Mouse (Mus musculus): Measurements from ENCODE around the gene Serp1.
"Not testable (repeated sequence)": the region's sequence is repeated elsewhere in the genome, so short reads cannot be mapped to it uniquely, and the experiment has no call there.

Serp1 gene

DNA sequence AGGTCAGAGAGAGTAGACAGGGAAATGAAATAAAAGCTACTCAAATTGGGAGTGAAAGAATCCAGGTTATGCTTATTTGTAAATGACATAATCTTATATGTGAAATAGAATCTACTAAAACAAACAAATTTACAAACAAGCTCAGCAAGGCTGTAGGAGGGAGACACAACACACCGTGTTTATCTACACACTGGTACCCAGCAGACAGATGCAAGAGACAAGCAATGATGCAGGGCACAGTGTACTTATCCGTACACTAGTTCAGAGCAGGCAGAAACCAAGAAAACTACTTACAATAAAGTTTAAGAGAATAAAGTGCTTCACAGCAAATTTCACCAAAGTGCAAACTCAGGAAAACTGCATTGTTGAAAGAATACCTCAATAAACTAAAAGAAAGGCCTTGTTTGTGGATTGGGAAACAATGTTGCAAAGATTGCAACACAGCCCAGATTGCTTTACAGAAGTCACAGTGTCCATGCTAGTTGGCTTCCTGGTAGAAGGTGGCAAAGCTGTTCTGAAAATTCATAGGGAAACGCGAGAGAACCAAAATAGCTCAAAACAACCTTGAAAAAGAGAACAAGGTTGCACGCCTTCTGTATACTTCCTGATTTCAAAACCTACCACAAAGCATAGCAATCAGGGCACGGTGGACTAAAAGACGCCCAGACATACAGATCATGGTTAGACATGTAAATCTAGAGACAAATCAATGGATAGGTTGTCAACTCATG is 17.5 kb downstream of the Serp1 start:
- no peak for DNase-seq (ENCODE audit: low spot score)

DNA sequence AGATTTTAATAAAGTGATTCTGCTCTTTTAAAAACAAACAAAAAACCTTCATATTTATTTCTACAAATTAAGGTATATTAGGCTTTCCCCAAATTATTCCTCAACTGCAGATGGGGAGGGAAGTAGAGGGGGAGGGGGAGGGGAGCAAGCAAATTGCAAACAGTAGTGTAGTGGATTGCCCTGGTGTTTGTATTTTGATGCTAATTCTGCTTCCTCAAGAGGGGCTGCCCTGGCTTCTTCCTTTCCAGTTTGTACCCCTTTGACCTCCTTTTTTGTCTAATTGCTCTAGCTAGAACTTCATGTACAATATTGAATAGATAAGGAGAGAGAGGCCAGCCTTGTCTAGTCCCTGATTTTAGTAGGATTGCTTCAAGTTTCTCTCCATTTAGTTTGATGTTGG is 21.0 kb downstream of the Serp1 start:
- no peak for DNase-seq (ENCODE audit: low spot score)

DNA sequence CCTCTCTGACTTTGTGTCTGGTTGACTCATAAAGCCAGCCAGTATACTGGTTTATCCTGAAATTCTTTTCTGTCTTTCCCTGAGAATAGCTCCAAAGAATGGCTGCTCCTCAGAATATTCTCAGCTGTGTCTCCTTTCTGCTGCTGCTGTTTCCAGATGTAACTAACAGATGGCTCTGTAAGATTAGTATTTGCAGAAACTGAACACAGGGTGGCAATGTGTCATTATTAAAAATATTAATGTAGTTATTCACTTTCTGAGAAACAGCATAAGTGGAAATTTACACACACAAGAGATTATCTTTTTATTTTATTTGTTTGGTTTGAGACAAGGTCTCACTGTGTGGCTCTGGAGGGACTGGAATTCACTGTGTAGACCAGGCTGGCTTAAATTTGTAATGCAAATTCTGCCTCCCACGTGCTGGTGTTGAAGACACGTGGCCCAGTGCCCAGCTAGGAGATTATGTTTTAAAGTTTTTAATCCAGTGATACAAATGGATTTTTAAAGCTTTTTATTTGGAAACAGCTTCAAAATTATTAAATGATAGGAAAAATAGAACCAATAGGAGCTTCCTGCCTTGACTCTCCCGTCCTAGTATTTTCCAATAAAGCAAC is 21.9 kb downstream of the Serp1 start:
- DNase-seq (ENCODE audit: low spot score): no peak

DNA sequence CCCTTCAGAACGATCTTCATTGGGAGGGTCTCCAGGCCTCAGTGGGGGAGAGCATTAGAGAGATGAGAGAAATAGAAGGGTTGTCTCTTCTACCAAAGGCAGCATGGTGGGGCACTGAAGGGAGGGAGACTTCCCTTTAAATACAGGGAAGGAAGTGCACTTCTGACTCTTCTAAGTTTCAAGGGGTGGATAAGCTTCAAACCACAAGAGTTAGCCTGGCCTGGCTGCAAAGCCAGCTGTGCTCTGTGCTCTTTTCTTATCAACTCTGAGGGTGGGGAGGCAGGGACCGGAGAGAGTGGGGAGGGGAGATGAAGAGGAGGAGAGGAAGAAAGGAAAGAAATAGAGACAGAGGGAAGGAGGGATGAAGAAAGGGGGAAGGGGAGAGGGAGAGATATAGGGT is 23.7 kb downstream of the Serp1 start:
- DNase-seq (ENCODE audit: low spot score): no peak

DNA sequence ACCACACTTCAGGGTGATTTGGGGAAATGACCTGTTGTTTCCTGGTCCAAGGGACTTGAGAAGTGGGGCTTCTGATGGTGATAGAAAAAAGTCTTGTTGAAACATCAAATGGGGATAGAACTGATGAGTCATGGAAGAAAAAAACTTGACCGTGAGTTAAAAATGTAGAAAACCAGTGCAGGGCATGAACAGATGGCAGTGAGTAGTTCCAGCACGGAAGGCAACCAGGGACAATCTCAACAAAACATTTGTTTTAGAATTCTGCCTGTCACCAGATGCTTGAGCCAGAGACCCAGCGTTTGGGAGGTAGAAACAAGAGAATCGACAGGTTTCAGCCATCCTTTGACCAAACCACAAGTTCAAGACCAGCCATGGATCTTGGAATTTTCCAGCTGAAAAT is 32.1 kb downstream of the Serp1 start:
- no peak for DNase-seq (ENCODE audit: low spot score)

DNA sequence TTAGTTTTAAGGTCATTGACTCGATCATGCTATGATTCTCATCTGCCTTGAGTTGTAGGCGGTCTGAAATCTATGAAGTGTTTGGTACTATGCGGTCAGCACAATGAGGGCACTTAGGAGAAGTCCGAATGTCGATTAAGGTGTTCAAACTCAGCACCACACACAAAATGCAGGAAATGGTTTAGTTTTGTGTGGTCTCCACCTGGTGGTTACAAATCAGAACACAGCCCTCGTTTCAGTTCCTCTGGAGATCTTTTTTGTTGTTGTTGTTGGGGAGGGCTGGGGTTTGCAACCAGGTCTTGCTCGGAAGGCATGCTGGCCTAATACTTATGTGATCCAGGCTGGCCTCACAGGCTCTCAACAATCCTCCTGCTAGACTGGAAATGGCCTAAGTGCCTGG is 34.9 kb downstream of the Serp1 start:
- DNase-seq (ENCODE audit: low spot score): no peak

DNA sequence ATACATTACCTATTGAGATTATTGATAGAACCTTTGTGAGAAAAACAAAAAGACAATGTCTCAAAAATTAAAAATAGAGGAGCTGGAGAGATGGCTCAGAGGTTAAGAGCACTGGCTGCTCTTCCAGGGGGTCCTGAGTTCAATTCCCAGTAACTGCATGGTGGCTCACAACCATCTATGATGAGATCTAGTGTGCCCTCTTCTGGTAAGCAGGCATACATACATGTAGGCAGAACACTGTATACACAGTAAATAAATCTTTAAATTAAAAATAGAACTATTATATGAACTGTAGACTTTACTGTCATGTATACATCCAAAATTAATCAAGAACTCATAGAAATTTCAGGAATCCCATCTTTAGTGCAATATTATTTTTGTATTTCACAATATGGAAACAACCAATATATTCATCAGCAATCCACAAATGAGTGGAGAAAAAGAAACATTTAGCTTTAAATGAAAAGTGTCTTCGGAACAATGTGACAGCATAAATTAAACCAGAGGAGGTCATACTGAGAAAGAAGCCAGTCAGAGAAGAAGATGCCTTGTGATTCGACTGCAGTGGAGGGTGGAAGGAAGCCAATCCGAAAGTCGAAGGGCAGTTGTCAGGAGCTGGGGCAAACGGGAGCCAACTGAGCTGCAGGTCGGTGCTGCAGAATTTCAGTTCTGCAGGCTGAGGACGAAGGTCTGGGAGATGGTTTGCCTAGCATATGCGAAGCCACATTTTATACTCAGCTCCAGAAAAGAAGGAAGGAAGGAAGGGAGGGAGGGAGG is 37.5 kb downstream of the Serp1 start:
- no peak for DNase-seq (ENCODE audit: low spot score)

DNA sequence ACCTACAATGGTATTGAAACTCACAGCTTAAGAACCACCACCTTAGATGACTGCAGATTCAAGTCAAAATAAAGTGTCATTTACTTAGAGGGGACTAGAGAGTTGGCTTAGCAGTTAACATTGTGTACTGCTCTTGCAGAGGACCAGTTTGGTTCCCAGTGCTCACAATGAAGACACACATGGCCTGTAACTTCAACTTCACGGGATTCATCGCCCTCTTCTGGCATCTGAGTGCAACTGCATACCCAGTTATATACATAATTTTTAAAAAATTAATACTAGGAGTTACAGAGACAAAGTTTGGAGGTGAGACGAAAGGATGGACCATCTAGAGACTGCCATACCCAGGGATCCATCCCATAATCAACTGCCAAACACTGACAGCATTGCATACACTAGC is 38.6 kb downstream of the Serp1 start:
- DNase-seq (ENCODE audit: low spot score): no peak

DNA sequence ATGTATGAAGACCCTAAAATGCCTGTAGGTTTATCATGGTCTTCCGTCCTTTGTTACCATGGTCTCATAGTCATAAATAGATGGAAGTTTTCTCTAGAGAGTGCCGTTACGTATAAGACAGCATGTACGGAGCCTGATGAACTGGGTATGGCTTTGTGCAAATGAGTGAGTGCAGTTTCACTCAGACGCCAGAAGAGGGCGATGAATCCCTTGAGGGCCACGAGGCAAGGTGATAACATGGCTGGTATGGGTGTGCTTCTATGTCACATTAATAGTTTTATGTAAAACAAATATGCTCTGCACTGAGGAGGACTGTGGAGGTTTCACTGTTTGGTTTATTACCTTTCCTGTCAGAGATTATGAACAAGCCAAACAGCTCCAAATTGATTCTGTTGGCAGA is 39.8 kb downstream of the Serp1 start:
- no peak for DNase-seq (ENCODE audit: low spot score)

DNA sequence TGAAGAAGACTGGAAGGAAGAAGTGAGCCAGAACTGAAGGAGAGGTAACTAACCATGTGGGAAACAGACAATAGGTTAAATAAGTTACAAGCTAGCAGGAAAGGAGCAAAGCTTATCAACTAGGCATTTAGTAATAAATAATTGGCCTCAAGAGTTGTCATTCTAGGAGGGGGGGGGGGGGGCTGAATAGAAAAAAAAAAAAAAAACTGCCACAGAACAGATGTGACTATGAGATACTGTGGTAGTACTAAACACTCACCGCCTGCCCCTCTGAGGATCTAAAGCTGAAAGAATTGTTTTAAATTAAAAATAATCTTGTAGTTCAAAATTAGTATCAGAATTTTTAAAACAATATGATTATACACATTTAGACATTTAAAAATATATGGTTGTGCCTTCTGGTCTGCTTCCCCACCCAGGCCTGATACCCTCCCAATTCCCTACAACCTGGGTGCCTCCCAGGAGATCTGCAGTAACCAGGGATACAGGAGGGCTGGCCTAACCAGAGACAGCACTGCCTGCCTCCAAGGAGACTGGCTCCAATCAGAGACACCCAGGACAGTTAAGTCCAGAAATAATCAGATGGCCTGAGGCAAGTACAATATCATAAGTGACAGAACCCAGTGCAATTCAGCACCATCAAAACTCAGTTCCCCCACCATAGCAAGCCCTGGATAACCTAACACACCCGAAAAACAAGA is 46.8 kb downstream of the Serp1 start:
- DNase-seq (ENCODE audit: low spot score): no peak

DNA sequence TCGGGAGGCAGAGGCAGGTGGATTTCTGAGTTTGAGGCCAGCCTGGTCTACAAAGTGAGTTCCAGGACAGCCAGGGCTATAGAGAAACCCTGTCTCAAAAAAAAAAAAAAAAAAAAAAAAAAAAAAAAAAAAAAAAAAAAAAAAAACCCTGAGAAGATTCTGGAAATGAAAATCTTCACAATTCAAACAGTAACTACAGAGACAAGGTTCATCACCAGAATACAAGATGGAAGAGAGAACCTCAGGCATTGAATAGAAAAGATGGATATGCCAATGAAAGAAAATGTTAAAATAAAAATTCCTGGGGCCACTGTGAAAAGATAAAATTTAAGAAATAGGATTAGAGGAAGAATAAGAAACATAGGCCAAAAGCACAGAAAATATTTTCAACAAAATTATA is 50.4 kb downstream of the Serp1 start:
- DNase-seq (ENCODE audit: low spot score): not testable (repeated sequence)

Measured in spleen, adult 12 weeks (tissue).